Mouse (Mus musculus) megakaryocyte, embryonic 14.5 days (primary cell): ENCODE data around the gene Kat8.

ENCODE experiments used
- FLI1 ChIP-seq: IDR thresholded peaks from 2 replicates; pipeline ENCODE4 v1.6.1; 2012; ENCODE audit warnings: low read length, inconsistent platforms, mixed read lengths
- GATA1 ChIP-seq: IDR thresholded peaks from 3 replicates; pipeline ENCODE4 v1.6.1; 2012; ENCODE audit warnings: mixed read lengths, low read length, inconsistent platforms, borderline replicate concordance

DNA sequence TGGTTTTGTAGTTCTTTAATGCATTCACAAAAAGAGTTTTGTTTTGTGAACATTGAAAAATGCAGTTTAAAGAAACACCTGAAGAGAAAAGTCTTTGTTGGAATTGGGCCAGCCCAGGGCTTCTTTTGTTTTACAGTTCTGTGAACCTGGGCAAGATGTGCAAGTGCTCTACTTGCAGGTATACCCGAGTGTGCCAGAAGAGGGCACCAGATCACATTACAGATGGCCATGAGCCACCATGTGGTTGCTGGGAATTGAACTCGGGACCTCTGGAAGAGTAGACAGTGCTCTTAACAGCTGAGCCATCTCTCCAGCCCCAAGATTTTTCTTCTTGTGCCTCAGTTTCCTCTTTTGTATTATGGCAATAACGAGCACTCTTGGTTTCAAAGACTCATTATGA lies 5.9 kb downstream of the Kat8 start:
- TF ChIP-seq GATA1 (no peak), FLI1 (no peak)
